Mouse (Mus musculus) olfactory bulb, adult 2 months (tissue): ENCODE data around the gene Gsdme.

ENCODE experiments used
- CTCF ChIP-seq: fragments of 200-500 bp; IDR thresholded peaks from 2 replicates; pipeline ENCODE4 v1.5.1; 2012; ENCODE audit warnings: low read depth, mild to moderate bottlenecking, low read length, moderate library complexity; ENCODE audit not compliant: insufficient read depth
- POLR2A ChIP-seq: fragments of 200-500 bp; IDR thresholded peaks from 2 replicates; pipeline ENCODE4 v1.6.1; 2012; ENCODE audit warnings: mild to moderate bottlenecking, low read depth, low read length, moderate library complexity; ENCODE audit not compliant: insufficient read depth

DNA sequence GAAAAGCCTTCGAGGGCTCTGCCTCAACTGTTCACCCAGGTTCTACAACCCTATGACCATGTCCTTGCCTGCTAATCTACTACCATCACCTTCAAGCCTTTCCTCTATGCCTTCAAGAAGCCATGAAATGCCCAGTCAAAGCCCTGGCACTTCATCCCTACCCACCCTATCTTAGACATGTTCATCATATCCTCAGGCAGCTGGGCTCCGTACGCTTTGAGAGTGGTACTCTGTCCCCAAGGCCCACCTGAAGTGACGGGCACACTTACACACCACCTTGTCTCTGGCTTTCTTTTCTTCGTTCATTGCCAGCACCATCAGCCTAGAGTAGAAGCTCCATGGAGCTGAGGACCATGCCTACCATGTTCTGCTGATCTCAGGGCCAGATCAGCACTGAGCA, 32.4 kb downstream of the Gsdme start:
- TF ChIP-seq CTCF (no peak), POLR2A (no peak)
